Mouse (Mus musculus) testis, postnatal 10 days (tissue): Measurements from ENCODE around the gene Mybphl.
A peak's percentile ranks its signal among the peaks of the same experiment; 100 is the strongest.

Experiments used
- DNase-seq: peaks from one replicate; pipeline ENCODE4 v3.0.0; 2021; ENCODE audit warnings: low spot score

Mybphl gene

DNA sequence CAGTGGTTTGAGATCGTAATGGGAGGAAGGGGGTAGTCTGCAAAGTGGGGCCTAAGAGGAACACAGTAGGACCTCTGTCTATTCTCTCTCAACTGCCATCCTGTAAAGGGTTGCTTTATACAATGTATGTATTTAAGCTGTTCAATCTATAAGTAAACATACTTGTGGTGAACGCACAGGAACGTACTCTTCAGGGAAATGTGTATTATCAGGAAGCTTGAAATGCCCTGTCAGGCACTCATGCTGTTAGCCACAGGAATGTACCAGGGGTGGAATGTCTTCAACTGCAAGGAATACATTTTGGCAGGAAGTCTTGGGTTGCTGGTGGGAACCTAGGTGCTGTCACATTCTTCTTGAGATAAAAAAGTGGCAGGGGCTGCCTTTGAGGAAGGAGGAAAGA lies 8.0 kb downstream of the Mybphl start:
- no peak for DNase-seq

DNA sequence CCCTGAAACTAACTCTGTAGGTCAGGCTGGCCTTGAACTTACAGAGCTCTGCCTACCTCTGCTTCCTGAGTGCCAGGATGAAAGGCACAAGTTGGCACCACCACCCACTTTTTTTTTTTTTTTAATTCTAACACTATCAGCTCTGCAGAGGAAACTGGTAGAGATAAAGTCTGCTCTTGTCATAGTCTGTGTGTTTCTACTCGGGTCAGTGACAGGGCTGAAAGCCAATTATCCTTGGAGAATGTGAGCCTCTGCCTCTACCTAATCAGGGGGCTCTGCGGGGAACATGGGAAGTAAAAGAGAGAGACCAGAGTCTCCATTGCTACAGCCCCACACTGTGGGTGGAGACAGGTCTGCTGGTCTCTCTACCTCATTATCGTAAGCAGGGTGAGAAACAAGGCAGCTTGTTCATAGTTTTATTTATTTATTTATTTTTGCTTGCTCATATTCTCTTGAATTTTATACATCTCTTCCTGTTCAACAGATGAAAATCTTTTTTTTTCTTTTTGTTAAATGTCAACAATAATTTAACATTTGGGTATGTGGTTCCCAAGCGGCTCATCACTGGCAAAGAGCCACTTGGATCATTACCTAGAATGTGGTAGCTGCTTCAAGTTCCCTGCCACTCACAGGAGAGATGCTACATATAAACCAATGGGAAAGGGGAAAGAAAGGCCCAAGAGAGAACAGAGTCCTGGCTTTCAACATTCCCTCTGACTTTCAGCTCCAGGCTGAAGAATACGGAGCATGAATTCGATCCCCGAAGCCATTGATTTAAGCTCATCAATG lies 14.4 kb downstream of the Mybphl start:
- DNase-seq: no peak

DNA sequence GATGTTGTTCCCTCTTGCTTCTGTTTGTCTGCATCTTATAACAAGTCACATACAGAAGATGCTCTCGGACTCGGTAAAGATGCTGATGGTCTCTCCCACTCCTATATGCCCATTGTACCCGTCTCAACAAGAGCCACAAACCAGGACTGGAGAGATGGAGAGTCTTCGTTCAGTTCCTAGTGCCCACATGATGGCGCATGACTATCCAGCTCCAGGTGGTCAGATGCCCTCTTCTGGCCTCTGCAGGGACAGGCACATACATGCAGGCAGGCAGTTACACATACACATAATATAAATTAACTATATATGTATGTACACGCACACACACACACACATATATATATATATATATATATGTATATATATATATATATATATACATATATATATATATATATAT lies 16.0 kb downstream of the Mybphl start:
- DNase-seq: no peak

DNA sequence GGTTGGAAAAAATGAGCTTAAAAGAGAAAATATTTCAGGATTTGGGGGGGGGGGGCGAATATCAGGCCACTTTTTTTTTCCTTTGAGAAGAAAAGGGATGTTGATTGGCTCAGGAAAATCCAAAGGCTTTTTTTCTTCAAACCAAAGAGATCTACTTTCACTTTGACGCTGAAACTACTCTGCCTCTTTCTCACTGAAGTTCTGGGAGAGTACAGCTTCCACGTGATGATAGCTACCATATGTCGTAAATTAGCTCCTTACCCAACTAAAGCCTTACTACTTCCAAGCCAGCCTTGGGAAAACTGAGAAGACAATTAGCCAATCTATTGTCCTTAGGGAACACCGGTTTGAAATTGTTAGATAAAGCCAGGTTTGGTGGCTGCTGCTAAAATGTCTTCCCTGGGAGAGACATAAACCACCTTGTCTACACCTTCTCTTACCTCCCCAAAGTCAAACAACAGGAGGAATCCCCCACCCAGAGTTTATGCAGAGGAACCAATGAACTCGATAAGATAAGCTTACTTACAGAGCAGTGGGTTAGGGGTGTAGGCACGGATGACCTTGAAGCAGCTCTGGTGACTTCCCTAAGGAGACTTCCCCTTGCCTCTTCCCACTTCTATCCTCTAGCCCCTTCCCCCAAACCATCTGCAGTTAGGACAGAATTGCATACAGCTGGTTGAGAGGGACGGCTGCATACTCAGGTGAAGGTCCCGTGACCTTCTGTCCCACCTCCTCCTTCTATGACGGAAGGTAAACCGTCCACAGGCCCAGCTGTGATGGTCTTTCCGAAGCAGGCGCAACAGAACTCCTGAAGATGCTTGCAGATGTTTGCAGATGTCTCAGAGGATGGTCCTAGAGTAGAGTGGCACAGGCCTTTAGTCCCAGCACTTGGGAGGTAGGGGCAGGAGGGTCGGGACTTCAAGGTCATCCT lies 17.5 kb downstream of the Mybphl start:
- no peak for DNase-seq

DNA sequence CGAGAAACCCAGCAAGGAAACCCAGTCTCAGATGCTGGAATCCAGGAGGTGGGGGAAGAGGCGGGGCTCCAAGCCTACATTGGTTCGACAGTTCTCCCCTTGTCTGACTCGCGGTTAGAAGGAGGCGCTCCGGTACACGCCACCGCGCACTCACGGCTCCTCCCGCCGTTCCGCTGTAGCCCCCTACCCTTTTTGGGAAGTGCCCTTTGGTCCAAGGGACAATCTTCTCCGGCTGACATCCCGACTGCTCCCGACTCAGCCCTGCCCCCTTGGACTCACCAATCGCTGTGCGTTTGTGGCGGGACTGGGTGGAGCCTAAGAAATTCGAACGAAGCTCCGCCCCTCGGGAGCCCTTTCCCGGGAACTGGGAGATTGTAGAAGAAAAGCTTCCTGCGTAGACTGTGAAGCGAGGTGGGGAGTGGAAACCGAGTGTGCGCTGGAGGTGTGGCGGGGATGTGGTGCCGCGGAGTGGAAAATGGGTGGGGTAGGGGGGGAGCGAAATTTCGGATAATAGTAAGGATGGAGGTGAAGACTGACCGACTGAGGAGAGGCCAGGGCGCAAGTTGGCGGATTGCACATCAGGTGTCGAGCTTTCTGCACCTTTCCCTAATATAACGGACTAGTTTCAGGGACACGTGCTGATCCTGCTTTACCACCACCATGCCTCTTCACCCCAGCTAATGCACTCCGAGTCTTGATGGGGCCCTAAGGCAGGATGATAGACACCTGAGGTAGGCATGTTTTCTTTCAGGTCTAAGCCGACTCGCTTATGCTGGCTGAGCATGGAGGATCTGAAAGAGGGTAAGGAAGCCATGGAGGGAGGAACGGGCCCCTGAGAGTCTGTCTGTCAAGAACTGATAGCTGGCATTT lies 19.0 kb downstream of the Mybphl start, which contains the start of gene Psrc1:
Psrc1 (plus strand) TSS at position 355 of the 870 bp plus-strand sequence.
- DNase-seq: peak; percentile 95

DNA sequence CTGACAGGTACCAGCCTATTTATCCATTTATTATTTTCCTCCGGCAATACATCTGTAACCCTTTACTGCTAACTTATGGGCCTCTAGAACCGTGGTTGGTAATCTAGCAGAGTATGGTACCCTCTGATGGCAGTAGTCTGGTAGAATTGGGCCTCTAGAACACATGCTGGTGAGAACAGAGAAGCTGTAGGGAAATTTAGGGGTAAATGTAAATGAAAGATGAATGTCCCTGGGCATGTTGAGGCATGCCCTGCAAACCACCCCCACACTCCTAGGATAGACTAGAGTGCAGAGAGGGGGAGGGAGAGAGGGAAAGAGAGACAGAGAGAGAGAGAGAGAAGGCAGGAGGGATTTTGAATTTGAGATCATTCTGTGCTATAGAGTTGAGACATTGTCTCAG lies 19.7 kb downstream of the Mybphl start:
- no peak for DNase-seq

DNA sequence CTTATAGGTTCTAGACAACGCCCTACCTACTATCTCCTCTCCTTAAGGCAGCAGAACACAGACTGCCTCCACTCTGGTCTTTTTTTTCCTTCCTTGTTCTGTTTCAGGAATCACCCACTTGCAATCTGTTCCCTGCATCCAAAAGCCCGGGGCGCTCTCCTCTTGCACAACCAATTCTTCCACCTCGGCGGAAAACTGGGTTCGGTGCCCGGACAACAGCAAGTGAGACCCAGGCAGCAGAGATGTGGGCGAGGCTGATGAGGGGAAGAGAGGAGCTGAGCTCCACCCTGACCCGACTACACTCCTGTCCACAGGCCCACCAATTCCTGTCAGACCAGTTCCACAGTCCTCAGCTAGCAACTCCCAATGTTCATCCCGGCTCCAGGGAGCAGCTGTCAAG lies 21.5 kb downstream of the Mybphl start:
- DNase-seq: no peak

DNA sequence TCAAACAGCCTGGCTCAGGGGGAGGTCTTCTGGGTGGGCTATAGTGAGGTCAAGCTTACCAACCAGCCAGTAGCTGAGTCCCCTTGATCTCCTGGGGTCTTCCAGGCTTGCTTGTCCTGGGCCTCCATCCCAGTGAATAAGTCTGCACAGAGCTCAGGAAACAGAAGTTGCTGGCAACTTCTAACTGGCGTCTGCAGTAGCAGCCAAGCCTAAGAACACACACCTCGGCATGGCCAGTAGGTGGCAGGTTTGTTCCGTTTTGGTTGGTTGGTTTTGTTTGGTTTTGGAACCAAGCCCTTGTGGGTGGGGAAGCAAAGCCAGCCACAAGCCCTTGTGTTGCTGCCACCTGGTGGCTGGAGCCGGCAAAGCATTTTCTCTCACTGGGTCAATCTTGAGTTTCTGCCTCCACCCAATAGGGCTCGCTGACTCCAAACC lies 24.4 kb downstream of the Mybphl start:
- DNase-seq: peak; percentile 98

DNA sequence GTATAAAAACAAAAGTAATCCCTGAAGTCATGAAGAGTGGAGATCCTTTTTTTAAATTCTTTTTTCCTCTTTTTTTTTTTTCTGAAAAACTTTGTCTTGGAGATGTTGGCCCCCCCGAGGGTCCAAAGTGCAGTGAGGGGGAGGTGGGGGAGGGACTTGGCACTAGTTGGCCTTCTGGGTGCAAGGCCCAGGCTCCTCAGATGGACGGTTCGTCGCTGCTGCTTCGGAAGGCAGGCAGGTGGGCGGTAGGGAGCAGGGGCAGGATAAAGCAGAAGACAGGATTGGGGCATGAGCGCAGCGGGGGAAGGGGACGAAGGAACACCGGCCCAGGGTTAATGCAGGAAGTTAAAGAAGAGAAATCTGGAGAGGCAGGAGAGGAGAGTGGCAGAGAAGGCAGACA lies 27.6 kb downstream of the Mybphl start:
- no peak for DNase-seq

DNA sequence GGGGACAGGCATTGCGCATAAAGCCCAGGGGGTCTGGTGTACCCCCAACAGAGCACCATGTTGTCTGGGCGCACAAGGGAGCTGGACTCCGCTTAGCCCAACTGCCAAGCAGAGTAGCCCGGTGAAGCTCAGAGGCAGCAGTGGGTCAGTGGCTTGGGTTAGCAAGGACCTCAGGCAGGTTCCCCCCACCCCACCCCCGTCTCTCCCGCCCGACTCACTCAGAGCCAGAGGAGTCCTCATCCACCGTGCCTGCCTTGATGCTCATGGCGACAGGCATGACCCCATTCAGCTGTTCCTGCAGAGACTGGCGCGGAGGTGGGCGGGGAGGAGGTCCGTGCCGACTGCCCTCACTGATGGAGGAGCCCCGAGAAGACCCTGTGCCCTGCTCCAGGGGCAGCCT lies 28.1 kb downstream of the Mybphl start:
- no peak for DNase-seq

DNA sequence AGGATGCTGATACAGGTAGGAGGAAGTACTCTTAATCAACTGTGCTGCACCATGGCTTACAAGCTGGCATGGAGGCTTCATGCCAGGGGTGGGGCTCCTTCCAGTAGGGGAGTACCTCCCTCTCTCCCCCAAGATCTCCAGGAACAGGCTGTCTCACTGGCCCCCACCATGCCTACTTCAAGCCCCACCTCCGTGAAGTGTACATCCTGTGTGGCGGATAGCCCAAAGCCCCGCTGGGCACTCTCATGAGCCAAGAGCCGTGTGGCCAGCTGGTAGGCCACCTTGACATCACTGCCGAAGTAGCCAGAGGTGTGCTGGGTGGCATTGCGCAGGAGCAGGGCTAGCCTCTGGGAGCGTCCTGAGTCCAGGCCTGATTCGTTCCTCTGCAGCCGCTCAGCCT lies 33.6 kb downstream of the Mybphl start:
- no peak for DNase-seq

DNA sequence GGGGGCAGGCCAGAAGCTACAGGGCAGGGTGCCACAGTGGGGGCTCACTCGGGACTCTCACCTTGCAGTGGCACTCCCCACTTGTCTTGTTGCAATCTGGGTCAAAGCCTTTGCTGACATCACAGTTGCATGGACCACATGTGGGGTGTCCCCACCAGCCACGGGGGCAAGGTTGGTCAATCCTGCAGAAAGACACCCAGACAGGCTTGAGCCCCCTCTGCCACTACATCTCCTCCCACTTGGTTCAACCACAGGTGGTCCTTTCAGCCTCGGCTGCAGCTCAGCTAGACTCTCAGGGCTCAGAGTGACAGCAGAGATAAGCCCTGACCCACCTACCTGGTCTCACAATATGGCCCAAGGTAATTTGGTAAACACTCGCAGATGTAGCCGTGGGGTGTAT lies 35.7 kb downstream of the Mybphl start:
- DNase-seq: no peak

DNA sequence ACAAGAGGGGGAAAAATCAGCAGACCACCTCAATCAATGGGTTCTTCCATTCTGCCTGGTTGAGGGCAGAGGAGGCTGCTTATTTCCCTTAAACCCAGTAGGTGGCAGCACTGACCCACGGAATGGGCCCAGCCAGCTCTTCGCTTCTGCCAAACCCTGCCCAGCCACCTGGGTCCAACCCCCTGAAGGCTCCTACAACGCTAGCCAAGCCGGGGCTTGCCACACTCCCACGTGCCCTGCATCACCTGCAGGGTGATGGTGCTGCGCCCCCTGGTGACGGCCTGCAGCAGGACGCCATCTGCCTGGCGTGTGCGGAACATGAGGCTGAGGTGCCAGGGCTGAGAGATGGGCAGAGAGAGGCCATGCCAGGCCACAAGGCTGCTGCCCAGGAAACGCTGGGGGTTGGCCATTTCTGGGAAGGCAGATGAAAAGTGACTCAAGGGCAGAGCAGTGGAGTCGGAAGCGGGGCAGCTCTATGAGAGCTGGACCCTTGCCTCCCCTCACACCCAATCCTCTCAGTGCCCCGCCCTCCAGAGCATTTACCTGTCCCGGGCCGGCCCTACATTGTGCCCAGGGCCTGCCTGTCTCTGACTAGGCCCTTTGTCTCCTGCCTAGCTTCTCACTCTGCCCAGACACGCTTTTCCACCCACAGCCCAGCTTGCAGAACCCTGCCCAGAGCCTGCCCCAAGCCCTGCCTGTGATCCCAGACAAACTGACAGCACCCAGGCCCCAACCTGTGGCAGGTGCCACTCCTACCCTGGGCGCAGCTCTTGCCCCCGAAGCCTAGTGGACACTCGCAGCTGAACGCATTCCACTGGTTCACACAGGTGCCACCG lies 37.2 kb downstream of the Mybphl start:
- peak; percentile 93 for DNase-seq

DNA sequence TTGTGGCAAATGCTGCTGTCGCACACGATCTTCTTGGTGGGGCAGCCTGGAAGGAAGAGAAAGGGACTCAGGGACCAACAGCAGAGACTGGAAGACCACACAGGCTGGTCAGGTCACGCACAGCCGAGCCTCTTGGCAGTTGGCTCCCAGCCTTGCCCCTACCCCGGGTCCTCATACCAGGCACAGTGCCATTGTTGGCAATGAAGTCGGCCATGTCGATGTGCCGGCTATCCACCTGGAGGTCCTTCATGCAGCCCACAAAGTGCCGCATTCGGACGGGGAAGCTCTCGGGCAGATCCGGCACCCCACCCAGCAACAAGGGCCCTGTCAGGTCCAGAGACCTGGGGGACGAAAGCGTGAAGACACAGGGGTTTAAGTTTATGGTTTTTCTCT lies 37.8 kb downstream of the Mybphl start:
- no peak for DNase-seq

DNA sequence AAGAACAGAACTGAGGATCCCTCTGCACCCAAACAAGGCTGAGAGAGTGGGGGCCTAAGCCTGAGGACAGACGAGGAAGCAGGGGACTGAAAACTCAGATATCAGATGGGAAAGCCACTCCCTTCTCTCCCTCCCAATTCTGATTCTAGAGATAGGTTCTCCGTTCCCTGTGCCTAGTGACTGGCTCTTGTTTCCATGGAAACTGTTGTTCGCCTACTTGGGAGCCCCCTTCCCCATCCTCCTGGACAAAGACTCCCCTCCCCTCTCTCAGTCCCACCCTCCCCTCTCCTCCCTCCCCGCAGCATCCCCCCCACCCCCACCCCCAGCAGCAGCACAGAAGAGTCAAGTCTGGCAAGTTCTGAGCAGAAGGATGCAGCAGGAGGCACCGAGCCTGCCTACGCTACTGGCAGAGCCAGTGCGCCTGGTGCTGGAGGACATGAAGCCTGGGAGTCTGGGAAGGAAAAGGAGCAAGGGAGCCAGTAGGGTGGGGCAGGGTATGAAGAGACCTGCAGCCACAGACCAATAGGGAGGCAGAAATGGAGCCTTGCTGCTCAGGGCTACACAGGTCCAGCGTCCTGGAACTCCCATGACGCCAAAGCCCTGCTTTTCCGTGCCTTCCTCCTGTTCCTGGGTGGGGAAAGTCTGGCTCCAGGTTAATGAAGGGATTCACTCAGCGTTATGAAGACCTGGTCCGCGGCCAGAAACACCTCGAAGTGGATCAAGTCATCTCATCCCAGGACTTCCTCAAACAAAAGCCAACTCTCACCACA lies 41.0 kb downstream of the Mybphl start:
- DNase-seq: no peak

DNA sequence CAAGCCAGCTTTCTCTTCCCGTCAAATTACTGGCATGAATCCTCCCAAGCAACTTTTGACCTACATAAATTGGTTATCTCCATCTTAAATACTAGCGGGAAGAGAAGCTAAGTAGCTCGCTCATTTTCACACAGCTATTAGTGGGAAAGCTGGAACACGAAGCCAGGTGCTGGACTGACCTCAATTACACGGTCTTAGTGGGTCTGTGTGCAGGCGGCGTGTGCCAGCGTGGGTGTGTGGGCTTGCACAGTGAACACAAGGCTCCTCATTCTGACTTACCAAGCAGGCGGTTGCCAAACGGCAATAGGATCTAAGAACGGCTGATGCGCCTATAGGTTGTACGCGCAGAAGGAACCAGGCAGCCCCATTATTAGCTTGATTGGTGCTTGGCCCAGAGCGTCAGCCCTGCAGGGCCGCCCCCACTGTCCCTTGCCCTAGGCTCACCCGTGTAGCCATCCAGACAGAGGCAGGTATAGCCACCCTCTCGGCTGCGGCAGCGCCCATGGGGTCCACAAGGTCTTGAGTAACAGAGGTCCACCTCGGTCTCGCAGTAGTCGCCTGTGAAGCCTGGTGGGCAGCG lies 41.7 kb downstream of the Mybphl start:
- no peak for DNase-seq

DNA sequence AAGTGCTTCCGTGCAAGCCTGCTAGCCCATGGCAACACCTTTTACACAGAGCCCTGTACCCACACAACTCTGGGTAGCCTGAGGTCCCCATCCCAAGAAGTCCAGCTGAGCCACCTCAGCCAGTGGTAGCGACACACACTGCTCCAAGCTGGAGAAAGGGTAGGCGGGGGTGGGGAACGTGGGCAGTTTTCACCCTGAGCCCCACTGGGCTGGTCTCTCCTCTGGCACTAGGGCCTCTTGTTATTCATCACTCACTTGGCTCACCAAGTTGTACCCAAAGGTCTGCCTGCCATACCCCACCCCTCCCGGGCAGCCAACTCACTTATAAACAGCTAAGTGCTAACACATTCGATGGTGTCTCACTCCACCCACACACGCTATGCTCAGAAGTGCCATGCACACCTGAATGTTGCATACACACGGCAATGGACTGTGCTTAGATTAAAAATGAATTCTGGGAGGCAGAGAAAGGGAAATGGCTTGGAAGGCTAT lies 43.9 kb downstream of the Mybphl start:
- DNase-seq: no peak

DNA sequence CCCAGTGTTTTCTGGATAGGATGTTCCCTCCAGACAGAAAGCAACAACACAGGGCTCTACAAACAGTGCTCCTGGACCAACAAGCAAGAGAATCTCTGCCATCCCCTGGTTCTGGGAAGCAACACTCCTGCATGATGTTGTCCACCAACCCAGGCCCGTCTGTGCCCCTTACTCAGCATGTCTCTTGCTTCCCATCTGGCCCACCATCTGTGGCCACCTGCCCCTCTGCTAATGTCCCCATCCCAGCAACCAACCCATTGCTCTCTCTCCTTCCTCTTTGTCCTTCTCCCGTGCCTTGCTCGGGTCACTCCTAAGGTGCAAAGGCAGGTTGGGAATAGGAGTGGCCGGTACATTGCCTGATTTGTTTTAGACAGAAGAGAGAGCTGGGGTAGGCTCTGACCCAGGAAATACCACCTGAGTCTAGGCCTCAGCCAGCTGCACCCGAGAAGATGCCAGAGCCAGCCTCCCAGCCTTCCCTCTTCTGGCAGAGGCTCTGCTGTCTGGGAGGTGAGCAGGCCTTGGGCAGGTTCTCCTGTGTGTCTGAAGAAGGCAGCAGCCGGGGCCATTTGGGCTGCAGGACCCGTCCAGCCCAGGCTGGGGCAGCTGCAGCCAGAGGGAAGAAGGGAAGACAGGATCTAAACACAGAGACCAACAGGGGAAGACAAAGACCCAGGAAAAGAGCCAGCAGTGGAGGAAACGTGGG lies 45.1 kb downstream of the Mybphl start:
- no peak for DNase-seq

DNA sequence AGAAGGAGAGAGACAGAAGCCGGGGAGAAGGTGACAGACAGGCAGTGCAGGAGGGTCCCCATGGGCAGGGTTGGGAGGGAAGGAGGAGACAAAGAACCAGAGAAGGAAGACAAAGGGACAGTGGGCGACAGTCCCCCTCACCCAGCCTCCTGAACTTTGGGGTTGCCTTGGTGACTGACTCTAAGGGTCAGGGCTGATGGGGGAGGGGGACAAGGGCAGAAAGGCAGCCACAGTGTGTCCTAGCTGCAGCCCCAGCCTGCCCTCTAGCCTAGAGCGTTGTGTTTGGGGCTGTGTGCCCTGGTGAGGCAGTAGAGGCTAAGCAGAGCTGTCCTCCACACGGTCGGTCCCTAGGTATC lies 45.6 kb downstream of the Mybphl start:
- no peak for DNase-seq
